Mouse (Mus musculus): ENCODE results near the gene Sycn. TPM values are rescaled to one million over a fixed set of nuclear protein-coding genes. Genes with fewer than 3 reads are reported as not detected.
A peak's percentile ranks its signal among the peaks of the same experiment; 100 is the strongest.

Sycn gene
- polyA plus RNA-seq, 1 experiment from 2014 or later, result not detected

DNA sequence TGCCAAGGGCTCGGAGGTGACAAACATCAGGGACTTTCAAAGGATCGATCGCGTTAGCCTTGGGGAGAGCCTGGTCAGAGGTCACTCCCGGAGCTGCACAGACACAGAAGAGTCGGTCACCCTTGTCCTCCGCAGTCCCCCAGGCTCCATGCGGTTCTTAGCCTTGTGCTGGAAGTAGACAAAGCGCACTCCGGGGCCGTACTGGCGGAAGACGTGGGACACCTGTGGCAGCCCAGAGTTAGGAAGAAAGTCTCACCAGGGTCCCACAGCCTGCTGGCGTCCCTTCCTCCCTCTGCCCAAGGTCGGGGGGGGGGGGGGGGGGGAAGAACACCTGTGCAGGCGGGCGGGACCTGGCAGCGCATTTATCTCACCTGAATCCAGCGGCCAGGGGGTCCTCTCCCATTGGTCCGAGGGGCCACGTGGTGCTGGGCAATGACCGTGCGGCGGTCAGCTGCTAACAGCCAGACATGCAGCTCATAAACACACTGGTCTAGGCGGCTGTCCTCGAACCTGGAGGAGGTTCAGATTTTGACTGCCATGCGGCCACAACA is 3.4 kb downstream of the Sycn start:
- 1% methylated on average over 27 of the region's 27 CpGs for WGBS
- Histone ChIP-seq H3K4me2 (peak overlapping the region; percentile 51), H3K9ac (0 out of 2 replicates have a peak overlapping the region, but pooled peaks have one; percentile 12), H3K36me3 (replicated peaks) (no peaks in the 10 kb centered on the region), H3K4me1 (peaks cover 20% of the 10 kb centered on the region), H3K9me3 (no peaks in the 10 kb centered on the region), H3K27me3 (replicated peaks) (peaks cover 37% of the 10 kb centered on the region), H3K4me3 (peak overlapping the region; percentile 21), H3K27ac (no peak overlapping the region)
- ATAC-seq (replicated peaks), result 0 out of 2 replicates have a peak, but pooled peaks have one; percentile 59

DNA sequence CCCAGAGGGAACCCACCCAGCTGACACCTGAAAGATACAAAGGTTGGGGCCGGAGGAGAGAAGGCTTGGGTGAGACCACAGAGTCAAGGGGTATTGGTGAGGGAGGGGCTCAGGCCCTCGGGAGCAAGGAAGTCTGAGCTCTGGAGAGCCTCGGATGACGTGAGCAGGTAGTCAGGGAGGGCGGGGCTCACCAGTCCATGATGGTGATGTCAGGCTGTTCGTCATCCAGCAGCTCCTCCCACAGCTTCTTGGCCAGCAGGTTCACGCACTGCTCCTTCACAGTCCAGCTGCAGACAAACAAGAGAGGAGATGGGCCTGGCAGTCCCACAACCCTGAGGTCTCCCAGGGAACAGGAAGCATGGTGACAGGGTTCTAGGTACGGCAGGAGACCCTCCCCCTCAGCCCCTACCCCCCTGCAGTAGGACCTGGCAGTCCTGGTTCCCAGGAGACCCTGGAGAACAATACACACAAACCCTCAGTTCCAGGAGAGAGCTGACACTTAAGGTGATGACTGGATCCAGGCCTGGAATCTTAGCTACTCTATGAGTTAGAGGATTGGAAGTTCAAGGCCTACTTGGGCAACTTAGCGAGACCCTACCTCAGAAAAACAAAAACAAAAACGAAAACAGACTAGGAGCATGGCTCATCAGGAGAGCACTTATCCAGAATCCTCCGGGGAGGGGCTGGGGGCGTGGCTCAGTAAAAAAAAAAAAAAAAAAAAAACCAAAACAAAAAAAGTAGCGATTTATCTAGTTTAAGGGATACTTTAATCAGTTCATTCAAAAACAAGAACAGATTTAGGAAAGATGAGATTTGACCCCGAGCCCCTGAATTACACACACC is 4.6 kb downstream of the Sycn start:
- Histone ChIP-seq H3K36me3 (replicated peaks) (no peaks in the 10 kb centered on the region), H3K4me1 (peaks cover 20% of the 10 kb centered on the region), H3K4me2 (no peak overlapping the region), H3K27ac (no peak overlapping the region), H3K27me3 (replicated peaks) (peaks cover 37% of the 10 kb centered on the region), H3K9ac (no peak overlapping the region), H3K4me3 (no peak overlapping the region), H3K9me3 (no peaks in the 10 kb centered on the region)
- 0 out of 2 replicates have a peak, but pooled peaks have one; percentile 24 for ATAC-seq (replicated peaks)
- WGBS, result 28% methylated on average over 14 of the region's 14 CpGs

GRCm38 (mm10) chr7:28545891-28546210 is 5.2 kb downstream of the Sycn start:
- ATAC-seq (replicated peaks), result no peak
- peaks cover 37% of the 10 kb centered on the region for H3K27me3 ChIP-seq (replicated peaks)
- peaks cover 20% of the 10 kb centered on the region for H3K4me1 ChIP-seq
- H3K36me3 ChIP-seq (replicated peaks), result no peaks in the 10 kb centered on the region
- no peak overlapping the region for H3K4me2 ChIP-seq
- H3K4me3 ChIP-seq, result no peak overlapping the region
- no peak overlapping the region for H3K27ac ChIP-seq
- H3K9me3 ChIP-seq, result no peaks in the 10 kb centered on the region
- WGBS, result 46% methylated on average over 7 of the region's 7 CpGs
- no peak overlapping the region for H3K9ac ChIP-seq

DNA sequence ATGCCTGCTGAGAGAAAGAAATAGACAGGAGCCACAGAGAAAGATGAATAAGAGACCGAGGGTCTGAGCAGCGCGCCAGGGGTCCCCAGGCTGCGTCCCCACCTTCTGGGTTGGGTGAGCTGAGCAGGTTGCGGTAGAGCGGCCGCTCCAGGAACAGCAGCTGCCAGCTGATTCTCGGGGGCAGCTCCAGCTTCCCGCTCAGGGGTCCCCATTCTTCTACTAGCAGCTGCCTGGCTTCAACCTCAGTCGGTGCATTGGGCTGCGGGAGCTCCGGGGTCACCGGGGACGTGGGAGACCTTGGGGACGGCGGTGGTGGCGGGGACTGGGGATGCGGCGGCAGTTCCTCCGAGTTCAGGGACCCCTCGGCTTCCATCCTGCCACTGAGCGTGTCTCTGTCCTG is 6.0 kb downstream of the Sycn start:
- peak overlapping the region; percentile 68 for H3K4me2 ChIP-seq
- peaks cover 37% of the 10 kb centered on the region for H3K27me3 ChIP-seq (replicated peaks)
- H3K36me3 ChIP-seq (replicated peaks), result no peaks in the 10 kb centered on the region
- H3K9me3 ChIP-seq, result no peaks in the 10 kb centered on the region
- whole genome bisulfite sequencing, result under 1% methylated on average over 22 of the region's 22 CpGs
- H3K27ac ChIP-seq, result no peak overlapping the region
- H3K9ac ChIP-seq, result peak overlapping the region; percentile 35; the same call in 1 of the 2 replicates
- ATAC-seq (replicated peaks), result no peak
- peak overlapping the region; percentile 35 for H3K4me3 ChIP-seq
- H3K4me1 ChIP-seq, result peaks cover 20% of the 10 kb centered on the region

DNA sequence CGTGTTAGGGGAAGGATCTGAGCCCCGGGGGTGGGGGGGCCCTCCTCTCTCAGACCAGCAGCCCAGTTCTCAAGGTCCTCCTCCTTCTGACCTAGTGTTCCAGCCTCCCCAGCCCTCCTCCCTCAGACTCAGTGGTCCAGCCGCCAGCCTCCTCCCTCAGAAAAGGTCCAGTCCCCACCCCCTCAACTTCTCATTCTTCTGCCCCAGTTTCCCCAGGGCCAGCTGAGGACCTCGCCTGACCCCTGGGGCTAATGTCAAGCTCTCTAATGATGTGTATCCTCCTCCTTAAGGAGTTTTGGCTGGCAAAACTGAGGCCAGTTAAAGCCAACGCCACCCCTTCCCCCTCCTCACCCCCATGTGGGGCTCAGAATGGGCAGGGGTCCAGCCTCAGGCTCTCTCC is 6.5 kb downstream of the Sycn start, which contains the start of gene Nccrp1:
Gene Nccrp1, minus strand, starts transcription at position 101 of the 400 bp plus-strand sequence.
- Histone ChIP-seq H3K4me3 (peak within 1 kb of the TSS; percentile 35), H3K27ac (no peak within 1 kb of the TSS), H3K4me1 (peaks cover 20% of the 10 kb centered on the region), H3K9ac (peak within 1 kb of the TSS; percentile 35; the same call in 1 of the 2 replicates), H3K4me2 (peak within 1 kb of the TSS; percentile 68), H3K9me3 (no peaks in the 10 kb centered on the region), H3K27me3 (replicated peaks) (peaks cover 37% of the 10 kb centered on the region), H3K36me3 (replicated peaks) (no peaks in the 10 kb centered on the region)
- WGBS, result under 1% methylated on average over 5 of the region's 5 CpGs
- ATAC-seq (replicated peaks), result no peak

- no peak overlapping the region for H3K27ac ChIP-seq
- no peak overlapping the region for H3K4me2 ChIP-seq
- peaks cover 20% of the 10 kb centered on the region for H3K4me1 ChIP-seq
- H3K9ac ChIP-seq, result no peak overlapping the region
- 77% methylated on average over 7 of the region's 7 CpGs for WGBS
- H3K4me3 ChIP-seq, result no peak overlapping the region
- H3K9me3 ChIP-seq, result no peaks in the 10 kb centered on the region
- H3K36me3 ChIP-seq (replicated peaks), result no peaks in the 10 kb centered on the region
- H3K27me3 ChIP-seq (replicated peaks), result peaks cover 37% of the 10 kb centered on the region
- no peak for ATAC-seq (replicated peaks)
These were observed 6.9 kb downstream of the Sycn start for GRCm38 (mm10) chr7:28547628-28548027.

DNA sequence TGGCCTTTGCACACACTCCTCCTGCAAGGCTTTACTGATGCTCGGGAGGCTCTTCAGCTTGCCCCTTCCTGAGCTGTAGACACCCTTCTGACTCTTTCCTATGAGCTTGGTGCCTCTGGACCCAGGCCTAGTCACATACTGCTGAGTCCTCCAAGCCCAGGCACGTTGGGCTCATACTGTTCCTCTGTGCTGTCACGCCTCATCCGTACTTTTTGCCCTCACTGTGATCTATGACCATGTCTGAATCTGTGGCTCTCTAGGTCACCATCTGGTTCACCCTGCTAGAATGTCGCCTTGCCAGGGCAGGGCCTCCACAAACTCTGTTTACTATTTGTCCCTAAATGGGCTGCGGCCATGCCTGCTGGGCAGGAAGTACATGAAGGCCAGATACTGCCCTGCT is 12.4 kb downstream of the Sycn start:
- WGBS, result 96% methylated on average over 6 of the region's 6 CpGs
- Histone ChIP-seq H3K9ac (no peak overlapping the region), H3K4me1 (no peaks in the 10 kb centered on the region), H3K4me3 (no peak overlapping the region), H3K27me3 (replicated peaks) (no peaks in the 10 kb centered on the region; the same call in 1 of the 2 replicates), H3K27ac (no peak overlapping the region), H3K9me3 (no peaks in the 10 kb centered on the region), H3K4me2 (no peak overlapping the region), H3K36me3 (replicated peaks) (no peaks in the 10 kb centered on the region)
- no peak for ATAC-seq (replicated peaks)

DNA sequence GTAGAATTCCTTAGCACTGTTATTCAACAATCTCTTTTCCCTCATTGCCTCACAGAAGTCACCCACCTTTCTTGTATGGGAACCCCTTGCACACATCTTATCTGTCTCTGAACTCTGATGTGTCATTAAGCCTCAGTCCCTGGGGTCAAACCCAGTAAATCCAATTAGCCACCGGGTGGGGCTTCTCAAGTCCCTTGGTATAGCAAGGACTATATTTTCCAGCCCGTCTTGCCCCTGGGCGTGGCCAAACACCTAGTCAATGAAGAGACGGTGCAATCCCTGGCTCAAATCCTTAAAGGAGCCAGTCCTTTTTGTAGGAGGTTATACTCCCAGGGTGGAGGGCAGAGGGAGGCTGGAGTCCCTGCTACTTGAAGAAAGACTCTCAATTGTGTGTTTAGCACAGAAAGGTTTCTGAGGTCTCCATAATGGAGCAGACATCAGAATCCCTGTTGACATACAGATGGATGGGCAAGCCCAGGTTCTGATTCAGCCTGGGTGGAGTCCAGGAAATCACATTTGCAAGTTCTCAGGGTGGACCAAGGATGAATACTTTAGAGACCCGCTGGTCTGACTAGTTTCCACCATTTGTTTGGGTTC is 15.4 kb downstream of the Sycn start:
- Histone ChIP-seq H3K36me3 (replicated peaks) (peaks cover 6% of the 10 kb centered on the region; the same call in 1 of the 2 replicates), H3K27ac (no peak overlapping the region), H3K4me2 (no peak overlapping the region), H3K4me3 (no peak overlapping the region), H3K9ac (no peak overlapping the region), H3K9me3 (no peaks in the 10 kb centered on the region), H3K27me3 (replicated peaks) (no peaks in the 10 kb centered on the region), H3K4me1 (no peaks in the 10 kb centered on the region)
- 19% methylated on average over 5 of the region's 5 CpGs for WGBS
- ATAC-seq (replicated peaks), result no peak

GRCm38 (mm10) chr7:28557069-28557468 is 16.4 kb downstream of the Sycn start:
- H3K36me3 ChIP-seq (replicated peaks), result peaks cover 6% of the 10 kb centered on the region; the same call in 1 of the 2 replicates
- no peaks in the 10 kb centered on the region for H3K27me3 ChIP-seq (replicated peaks)
- no peaks in the 10 kb centered on the region for H3K4me1 ChIP-seq
- H3K9me3 ChIP-seq, result no peaks in the 10 kb centered on the region
- no peak overlapping the region for H3K9ac ChIP-seq
- no peak overlapping the region for H3K27ac ChIP-seq
- WGBS, result 77% methylated on average over 5 of the region's 5 CpGs
- ATAC-seq (replicated peaks), result no peak
- H3K4me3 ChIP-seq, result no peak overlapping the region
- no peak overlapping the region for H3K4me2 ChIP-seq

- H3K4me1 ChIP-seq, result no peaks in the 10 kb centered on the region
- WGBS, result 85% methylated on average over 6 of the region's 6 CpGs
- H3K27me3 ChIP-seq (replicated peaks), result no peaks in the 10 kb centered on the region
- H3K36me3 ChIP-seq (replicated peaks), result peaks cover 6% of the 10 kb centered on the region; the same call in 1 of the 2 replicates
- H3K27ac ChIP-seq, result no peak overlapping the region
- no peak for ATAC-seq (replicated peaks)
- H3K4me2 ChIP-seq, result no peak overlapping the region
- H3K9ac ChIP-seq, result no peak overlapping the region
- H3K4me3 ChIP-seq, result no peak overlapping the region
- no peaks in the 10 kb centered on the region for H3K9me3 ChIP-seq
These were observed 17.0 kb downstream of the Sycn start for GRCm38 (mm10) chr7:28557708-28558107.

DNA sequence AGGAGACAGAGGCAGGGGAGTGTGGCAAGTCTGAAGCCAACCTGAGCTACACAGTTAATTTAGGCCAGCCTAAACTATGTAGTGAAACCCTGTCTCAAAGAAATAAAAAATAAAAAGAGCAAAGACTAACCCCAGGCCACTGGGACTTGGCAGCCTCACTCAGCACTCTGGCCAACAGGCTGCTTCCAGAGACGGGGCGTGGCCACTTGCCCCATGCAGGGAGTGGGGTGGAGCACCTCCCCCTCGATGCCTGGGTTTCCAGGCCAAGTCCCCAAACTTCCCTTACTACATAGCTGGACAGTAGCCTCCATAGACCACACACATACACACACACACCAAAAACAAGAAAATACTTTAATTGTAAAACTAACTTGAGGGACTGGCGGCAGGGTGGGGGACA is 17.8 kb downstream of the Sycn start:
- Histone ChIP-seq H3K36me3 (replicated peaks) (peaks cover 6% of the 10 kb centered on the region; the same call in 1 of the 2 replicates), H3K27me3 (replicated peaks) (no peaks in the 10 kb centered on the region), H3K4me1 (no peaks in the 10 kb centered on the region), H3K9ac (no peak overlapping the region), H3K4me2 (no peak overlapping the region), H3K9me3 (no peaks in the 10 kb centered on the region), H3K27ac (no peak overlapping the region), H3K4me3 (no peak overlapping the region)
- ATAC-seq (replicated peaks), result no peak
- WGBS, result 73% methylated on average over 4 of the region's 4 CpGs

DNA sequence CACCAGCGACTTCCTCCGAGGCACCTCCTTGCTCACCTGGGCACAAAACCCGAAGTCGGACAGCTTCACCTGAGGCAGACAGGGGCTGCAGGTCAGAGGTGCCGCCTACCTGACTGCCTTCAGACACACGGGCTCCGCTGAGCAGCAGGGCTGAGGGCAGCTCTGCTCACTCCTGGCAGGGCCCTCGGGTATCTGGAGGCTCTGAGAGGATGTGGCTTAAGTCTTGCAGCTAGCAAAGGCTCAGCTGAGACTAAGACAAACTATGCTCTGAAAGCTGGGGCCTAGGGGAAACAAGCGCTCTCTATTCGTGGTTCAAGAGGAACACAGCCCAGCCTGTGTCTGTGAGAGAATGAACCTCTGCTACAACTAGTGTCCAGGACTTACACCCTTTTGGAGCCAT is 20.2 kb downstream of the Sycn start:
- no peak overlapping the region for H3K27ac ChIP-seq
- H3K4me1 ChIP-seq, result no peaks in the 10 kb centered on the region
- no peaks in the 10 kb centered on the region for H3K27me3 ChIP-seq (replicated peaks)
- no peak overlapping the region for H3K9ac ChIP-seq
- H3K4me3 ChIP-seq, result no peak overlapping the region
- no peak overlapping the region for H3K4me2 ChIP-seq
- H3K9me3 ChIP-seq, result no peaks in the 10 kb centered on the region
- H3K36me3 ChIP-seq (replicated peaks), result peaks cover 6% of the 10 kb centered on the region; the same call in 1 of the 2 replicates
- ATAC-seq (replicated peaks), result no peak
- WGBS, result 95% methylated on average over 10 of the region's 10 CpGs

Data from midbrain, embryonic 15.5 days (tissue).